Mouse (Mus musculus) embryonic facial prominence, embryonic 14.5 days (tissue): ENCODE results near the gene Hsd11b2. TPM values are rescaled to one million over a fixed set of nuclear protein-coding genes. Genes with fewer than 3 reads are reported as not detected.

ENCODE experiments used
- ATAC-seq: fragments of 200-750 bp; cut with Nextera tagmentation; 2 replicates; pipeline ENCODE4 v1.8.0; 2017; ENCODE audit warnings: low read depth, moderate number of reproducible peaks, moderate TSS enrichment
- DNase-seq: peaks from one replicate; pipeline ENCODE4 v3.0.0-alpha.2; 2015; ENCODE audit warnings: low spot score
- H3K27ac ChIP-seq: fragments of 300-500 bp; sonication (generic); replicated peaks from 2 replicates; pipeline ENCODE4 v1.5.1; 2014; ENCODE audit warnings: low read depth, mild to moderate bottlenecking, low read length, moderate library complexity
- H3K27me3 ChIP-seq: fragments of 300-500 bp; sonication (generic); replicated peaks from 2 replicates; pipeline ENCODE4 v1.6.1; 2014; ENCODE audit warnings: low read length; ENCODE audit not compliant: control insufficient read depth, insufficient read depth
- H3K36me3 ChIP-seq: fragments of 300-500 bp; sonication (generic); 2 replicates; pipeline ENCODE4 v1.6.1; 2014; ENCODE audit warnings: low read length, mixed read lengths; ENCODE audit not compliant: control insufficient read depth, insufficient read depth
- H3K4me1 ChIP-seq: fragments of 300-500 bp; sonication (generic); 2 replicates; pipeline ENCODE4 v1.6.1; 2014; ENCODE audit warnings: antibody characterized with exemption, low read length; ENCODE audit not compliant: control insufficient read depth, insufficient read depth
- H3K4me2 ChIP-seq: fragments of 300-500 bp; sonication (generic); 2 replicates; pipeline ENCODE4 v1.6.1; 2014; ENCODE audit warnings: low read depth, mild to moderate bottlenecking, low read length, moderate library complexity, mixed read lengths
- H3K4me3 ChIP-seq: fragments of 300-500 bp; sonication (generic); 2 replicates; pipeline ENCODE4 v1.5.1; 2014; ENCODE audit warnings: low read depth, mild to moderate bottlenecking, low read length
- H3K9ac ChIP-seq: fragments of 300-500 bp; sonication (generic); 2 replicates; pipeline ENCODE4 v1.6.1; 2014; ENCODE audit warnings: low read depth, mild to moderate bottlenecking, low read length, moderate library complexity, mixed read lengths
- H3K9me3 ChIP-seq: fragments of 300-500 bp; sonication (generic); 2 replicates; pipeline ENCODE4 v1.6.1; 2016; ENCODE audit warnings: low read length; ENCODE audit not compliant: control insufficient read depth
- WGBS: fragments of 180-500 bp; shearing (Covaris S2); extraction: QIAGEN DNeasy Blood & Tissue Kit; methylation state at CpG from one replicate; pipeline ENCODE4 v1.1.7; 2014; 5-methylcytosine and 5-hydroxymethylcytosine counted together
- polyA plus RNA-seq: library from polyadenylated mRNA; unstranded; fragments of >200 nt; fragmentation: Nextera tagmentation; extraction: Ambion mirVana; gene quantifications from 2 replicates; pipeline ENCODE4 v1.2.1, GENCODE M21; 2014

The Hsd11b2 gene
- polyA plus RNA-seq: 1.1 and 2.2 TPM in 2 replicates

- H3K9ac ChIP-seq: peak within 1 kb of the TSS; percentile 68
- H3K4me2 ChIP-seq: peak within 1 kb of the TSS; percentile 99
- ATAC-seq (peak; percentile 71), DNase-seq (peak; percentile 55)
- no peaks in the 10 kb centered on the region for H3K9me3 ChIP-seq
- peaks cover 8% of the 10 kb centered on the region for H3K27me3 ChIP-seq
- under 1% methylated on average over 28 of the region's 68 CpGs for WGBS
- peaks cover 13% of the 10 kb centered on the region; the same call in 1 of the 2 replicates for H3K36me3 ChIP-seq
- H3K4me1 ChIP-seq: peaks cover 4% of the 10 kb centered on the region; the same call in 1 of the 2 replicates
- no peak within 1 kb of the TSS for H3K27ac ChIP-seq
- H3K4me3 ChIP-seq: peak within 1 kb of the TSS; percentile 55
Measured at GRCm38 (mm10) chr8:105518436-105519313, at the start of gene Hsd11b2. Gene Hsd11b2, plus strand, starts transcription at chr8:105518755.

- peaks cover 14% of the 10 kb centered on the region for H3K27me3 ChIP-seq
- H3K4me3 ChIP-seq: no peak overlapping the region
- H3K4me2 ChIP-seq: 0 out of 2 replicates have a peak overlapping the region, but pooled peaks have one; percentile 54
- peak; percentile 65 for DNase-seq
- H3K9me3 ChIP-seq: no peaks in the 10 kb centered on the region
- 0 out of 2 replicates have a peak, but pooled peaks cover 7% of the 10 kb centered on the region for H3K36me3 ChIP-seq
- peaks cover 13% of the 10 kb centered on the region for H3K4me1 ChIP-seq
- no peak overlapping the region; the same call in 1 of the 2 replicates for H3K27ac ChIP-seq
- no peak overlapping the region for H3K9ac ChIP-seq
- whole genome bisulfite sequencing: 58% methylated on average over 4 of the region's 6 CpGs
- ATAC-seq: peak; percentile 3; the same call in 1 of the 2 replicates
Measured at GRCm38 (mm10) chr8:105469041-105469695, 49.4 kb upstream of the Hsd11b2 start.

GRCm38 (mm10) chr8:105469816-105470215 is 48.7 kb upstream of the Hsd11b2 start:
- Histone ChIP-seq H3K27ac (no peak overlapping the region; the same call in 1 of the 2 replicates), H3K9ac (no peak overlapping the region), H3K9me3 (no peaks in the 10 kb centered on the region), H3K4me1 (peaks cover 20% of the 10 kb centered on the region), H3K36me3 (peaks cover 8% of the 10 kb centered on the region; the same call in 1 of the 2 replicates), H3K27me3 (peaks cover 14% of the 10 kb centered on the region), H3K4me2 (peak overlapping the region; percentile 54), H3K4me3 (peak overlapping the region; percentile 29; the same call in 1 of the 2 replicates)
- ATAC-seq: no peak
- 84% methylated on average over 5 of the region's 5 CpGs for WGBS
- DNase-seq: no peak

GRCm38 (mm10) chr8:105470262-105470661 is 48.3 kb upstream of the Hsd11b2 start:
- peaks cover 13% of the 10 kb centered on the region; the same call in 1 of the 2 replicates for H3K36me3 ChIP-seq
- H3K9ac ChIP-seq: no peak overlapping the region
- H3K4me2 ChIP-seq: peak overlapping the region; percentile 54
- ATAC-seq (no peak), DNase-seq (no peak)
- 68% methylated on average over 5 of the region's 5 CpGs for WGBS
- peaks cover 14% of the 10 kb centered on the region for H3K27me3 ChIP-seq
- H3K4me1 ChIP-seq: peaks cover 24% of the 10 kb centered on the region
- H3K4me3 ChIP-seq: peak overlapping the region; percentile 29
- no peaks in the 10 kb centered on the region for H3K9me3 ChIP-seq
- no peak overlapping the region; the same call in 1 of the 2 replicates for H3K27ac ChIP-seq

GRCm38 (mm10) chr8:105470681-105471313 is 47.8 kb upstream of the Hsd11b2 start:
- DNase-seq: peak; percentile 76
- peak overlapping the region; percentile 29 for H3K4me3 ChIP-seq
- peak overlapping the region; percentile 54 for H3K4me2 ChIP-seq
- H3K27me3 ChIP-seq: peaks cover 14% of the 10 kb centered on the region
- no peaks in the 10 kb centered on the region for H3K9me3 ChIP-seq
- ATAC-seq: no peak; the same call in 1 of the 2 replicates
- H3K9ac ChIP-seq: peak overlapping the region; percentile 60
- WGBS: 21% methylated on average over 9 of the region's 11 CpGs
- no peak overlapping the region; the same call in 1 of the 2 replicates for H3K27ac ChIP-seq
- peaks cover 15% of the 10 kb centered on the region; the same call in 1 of the 2 replicates for H3K36me3 ChIP-seq
- peaks cover 24% of the 10 kb centered on the region for H3K4me1 ChIP-seq

GRCm38 (mm10) chr8:105471314-105472015 is 47.1 kb upstream of the Hsd11b2 start, which contains the start of gene Tppp3:
Gene Tppp3, minus strand, starts transcription at chr8:105471526.
- peak within 1 kb of the TSS; percentile 48; the same call in 1 of the 2 replicates for H3K27ac ChIP-seq
- H3K4me1 ChIP-seq: peaks cover 24% of the 10 kb centered on the region
- H3K4me3 ChIP-seq: peak within 1 kb of the TSS; percentile 29
- 6% methylated on average over 23 of the region's 25 CpGs for WGBS
- H3K36me3 ChIP-seq: peaks cover 21% of the 10 kb centered on the region
- H3K9ac ChIP-seq: peak within 1 kb of the TSS; percentile 60
- ATAC-seq: peak; percentile 93
- DNase-seq: peak; percentile 95
- H3K9me3 ChIP-seq: no peaks in the 10 kb centered on the region
- peaks cover 14% of the 10 kb centered on the region for H3K27me3 ChIP-seq
- peak within 1 kb of the TSS; percentile 54 for H3K4me2 ChIP-seq

GRCm38 (mm10) chr8:105472414-105472932 is 46.1 kb upstream of the Hsd11b2 start:
- Histone ChIP-seq H3K4me1 (peaks cover 24% of the 10 kb centered on the region), H3K4me2 (no peak overlapping the region; the same call in 1 of the 2 replicates), H3K9me3 (no peaks in the 10 kb centered on the region), H3K36me3 (peaks cover 21% of the 10 kb centered on the region), H3K4me3 (no peak overlapping the region), H3K27ac (no peak overlapping the region), H3K27me3 (peaks cover 14% of the 10 kb centered on the region), H3K9ac (no peak overlapping the region; the same call in 1 of the 2 replicates)
- 33% methylated on average over 23 of the region's 23 CpGs for WGBS
- no peak for ATAC-seq
- DNase-seq: no peak
